ENCODE assay signal across 25 mouse cellular contexts in the genomic region with DNA sequence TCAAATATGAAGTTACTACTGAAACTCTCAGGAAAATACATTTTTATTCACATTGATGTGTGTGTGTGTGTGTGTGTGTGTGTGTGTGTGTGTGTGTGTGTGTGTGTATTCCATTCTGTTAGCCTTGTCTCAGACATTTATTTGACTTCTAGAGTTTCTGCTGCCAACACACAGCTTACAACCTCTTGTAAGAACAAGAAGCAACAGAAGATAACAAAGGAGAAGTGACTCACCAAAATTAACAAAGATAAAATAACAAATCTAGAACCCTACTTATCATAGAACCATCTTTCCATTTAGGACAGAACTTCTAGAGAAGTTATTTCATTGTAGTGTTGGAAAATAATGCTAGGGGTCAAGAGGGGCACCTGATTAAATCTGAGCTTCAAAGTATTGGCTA.
"Had no signal": no experiment of that assay in that cellular context is flagged by ENCODE, and none has a peak within 500 bp of the region (broad histone marks: within the 10 kb centered on the region; RNA-seq: fewer than 3 reads in every experiment).

No protein-coding gene starts in this region.

- H3K27ac ChIP-seq: embryonic facial prominence, embryonic 10.5 days; embryonic facial prominence, embryonic 12.5 days; embryonic facial prominence, embryonic 13.5 days; embryonic facial prominence, embryonic 15.5 days; forebrain, embryonic 10.5 days; forebrain, embryonic 12.5 days; forebrain, embryonic 13.5 days; forebrain, embryonic 15.5 days; gastrocnemius, adult 2 months; heart, adult 2 months had no signal

- H3K27me3 ChIP-seq: embryonic facial prominence, embryonic 12.5 days; embryonic facial prominence, embryonic 13.5 days; embryonic facial prominence, embryonic 15.5 days; forebrain, embryonic 12.5 days; forebrain, embryonic 13.5 days; forebrain, embryonic 15.5 days had no signal

- H3K9ac ChIP-seq: embryonic facial prominence, embryonic 12.5 days; embryonic facial prominence, embryonic 13.5 days; embryonic facial prominence, embryonic 15.5 days; forebrain, embryonic 12.5 days; forebrain, embryonic 13.5 days; forebrain, embryonic 15.5 days; forebrain, postnatal 0 days had no signal

- H3K36me3 ChIP-seq: embryonic facial prominence, embryonic 10.5 days; embryonic facial prominence, embryonic 12.5 days; embryonic facial prominence, embryonic 13.5 days; embryonic facial prominence, embryonic 15.5 days; forebrain, embryonic 10.5 days; forebrain, embryonic 12.5 days; forebrain, embryonic 15.5 days had no signal

- DNase-seq: cerebellum, adult 9-10 months; cerebellum, adult 9-11 months; cerebellum, postnatal 10 days; cerebellum, postnatal 14 days; cerebellum, postnatal 25 days; cerebellum, postnatal 36 days; embryo, embryonic 11 days; forebrain, postnatal 0 days; gastrocnemius, adult 2 months; gastrocnemius, postnatal 10 days; gastrocnemius, postnatal 14 days; gastrocnemius, postnatal 25 days; gastrocnemius, postnatal 36 days; heart, adult 11 months; heart, adult 18-20 months; heart, adult 2 months had no signal

- H3K4me3 ChIP-seq: embryonic facial prominence, embryonic 10.5 days; embryonic facial prominence, embryonic 12.5 days; embryonic facial prominence, embryonic 13.5 days; embryonic facial prominence, embryonic 15.5 days; erythroblast, embryonic 14.5 days; forebrain, embryonic 10.5 days; forebrain, embryonic 12.5 days; forebrain, embryonic 13.5 days; forebrain, embryonic 15.5 days; gastrocnemius, adult 2 months; heart, adult 2 months had no signal

- H3K4me1 ChIP-seq: embryonic facial prominence, embryonic 10.5 days; embryonic facial prominence, embryonic 12.5 days; embryonic facial prominence, embryonic 13.5 days; embryonic facial prominence, embryonic 15.5 days; forebrain, embryonic 10.5 days; forebrain, embryonic 12.5 days; forebrain, embryonic 13.5 days; forebrain, embryonic 15.5 days had no signal

- H3K9me3 ChIP-seq: embryonic facial prominence, embryonic 10.5 days; embryonic facial prominence, embryonic 12.5 days; embryonic facial prominence, embryonic 13.5 days; embryonic facial prominence, embryonic 15.5 days; forebrain, embryonic 10.5 days; forebrain, embryonic 12.5 days; forebrain, embryonic 13.5 days; forebrain, embryonic 15.5 days had no signal
